Mouse (Mus musculus): Measurements from ENCODE around the gene Skap1.
A peak's percentile ranks its signal among the peaks of the same experiment; 100 is the strongest.
"Not testable (repeated sequence)": the region's sequence is repeated elsewhere in the genome, so short reads cannot be mapped to it uniquely, and the experiment has no call there.

The Skap1 gene

DNA sequence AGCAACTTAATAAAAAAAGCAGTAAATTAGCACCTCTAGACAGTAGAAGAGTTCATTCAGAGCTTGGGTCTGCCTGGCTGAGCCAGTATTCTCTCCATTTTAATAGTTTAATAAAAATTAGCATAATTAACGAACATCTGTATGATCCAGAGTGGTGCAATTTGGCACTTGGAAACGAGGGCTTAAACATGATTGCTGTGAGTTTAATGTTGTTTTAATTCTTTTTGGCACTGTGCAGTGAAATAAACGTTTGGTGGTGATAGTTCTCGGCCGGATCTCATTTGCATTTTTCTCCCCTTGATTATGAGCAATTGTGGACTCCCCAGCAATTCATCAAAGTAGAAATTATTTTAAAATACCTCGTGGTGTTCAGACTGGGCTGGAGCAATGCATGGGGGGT, 282.3 kb downstream of the Skap1 start:
- no peak for DNase-seq (ENCODE audit: low spot score)

DNA sequence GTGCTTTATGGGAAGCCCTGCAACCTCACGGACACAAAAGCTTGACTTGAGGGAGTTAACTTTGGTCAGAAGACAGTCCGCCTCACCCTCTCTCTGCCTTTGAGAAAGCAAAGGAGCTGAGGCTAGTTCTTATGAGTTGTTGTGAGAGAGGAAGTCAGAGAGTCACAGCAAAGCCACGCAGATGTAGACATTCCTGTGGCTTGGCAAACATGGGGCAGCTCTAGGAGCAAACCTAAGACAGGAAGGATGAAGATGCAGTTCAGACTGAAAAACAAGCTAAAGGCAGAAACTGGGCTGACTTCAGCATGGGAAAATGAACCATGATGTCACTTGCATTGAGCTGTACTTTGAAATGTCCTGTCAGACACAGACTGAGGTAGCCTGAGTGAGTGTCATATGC, 283.2 kb downstream of the Skap1 start:
- no peak for DNase-seq (ENCODE audit: low spot score)

DNA sequence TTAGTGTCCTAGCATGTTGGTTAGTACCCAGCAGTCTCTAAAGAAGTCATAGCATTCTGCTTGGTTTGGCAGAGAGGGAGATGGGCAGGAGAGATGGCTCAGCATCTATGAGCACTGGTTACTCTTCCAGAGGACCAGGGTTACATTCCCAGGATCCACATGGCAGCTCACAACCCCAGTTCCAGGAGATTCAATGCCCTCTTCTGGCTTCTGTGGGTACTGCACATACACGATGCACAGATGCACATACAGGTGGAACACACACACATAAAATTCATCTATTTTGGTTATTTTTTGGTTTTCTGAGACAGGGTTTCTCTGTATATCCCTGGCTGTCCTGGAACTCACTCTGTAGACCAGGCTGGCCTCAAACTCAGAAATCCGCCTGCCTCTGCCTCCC, 290.9 kb downstream of the Skap1 start:
- DNase-seq (ENCODE audit: low spot score): no peak

- no peak for DNase-seq (ENCODE audit: low spot score)
Measured at GRCm38 (mm10) chr11:96757421-96757820, 293.0 kb downstream of the Skap1 start.

DNA sequence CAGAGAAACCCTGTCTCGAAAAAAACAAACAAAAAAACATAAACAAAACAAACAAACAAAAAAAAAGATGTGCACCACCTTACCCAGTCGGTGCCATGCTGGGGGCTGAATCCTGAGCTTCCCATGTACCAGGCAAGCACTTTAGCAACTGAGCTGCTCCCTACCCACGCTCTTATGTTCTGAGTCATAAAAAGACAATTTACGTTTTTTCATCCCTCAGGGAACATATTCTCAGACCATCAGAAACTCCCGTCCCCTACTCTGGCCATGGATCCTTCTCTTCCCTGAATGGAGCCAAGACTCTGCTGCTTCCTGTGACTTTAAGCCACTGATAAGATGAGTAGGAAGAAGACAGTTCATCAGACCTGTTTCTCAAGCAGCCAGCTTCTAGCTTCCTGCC, 294.0 kb downstream of the Skap1 start:
- no peak for DNase-seq (ENCODE audit: low spot score)

GRCm38 (mm10) chr11:96760042-96760441, 295.6 kb downstream of the Skap1 start:
- DNase-seq (ENCODE audit: low spot score): no peak

DNA sequence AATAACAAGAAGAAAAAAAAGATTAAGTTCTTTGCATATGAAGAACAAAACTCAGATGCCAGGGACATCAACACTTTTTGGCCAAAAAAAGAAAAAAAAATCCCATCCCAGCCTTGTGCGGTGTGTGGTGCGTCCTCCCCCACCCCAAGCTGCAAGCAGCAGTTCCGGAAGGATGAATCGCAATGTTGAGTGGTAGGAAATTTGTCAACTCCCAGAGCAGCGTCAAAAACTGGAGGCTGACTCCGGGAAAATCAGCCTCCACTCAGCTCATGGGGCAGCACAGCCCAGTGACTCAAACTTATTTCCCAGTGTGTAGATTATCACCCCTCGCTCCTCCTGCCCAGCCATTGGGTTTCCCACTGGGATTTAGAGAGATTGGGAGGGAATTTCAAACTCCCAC, 297.6 kb downstream of the Skap1 start:
- DNase-seq (ENCODE audit: low spot score): no peak

- DNase-seq (ENCODE audit: low spot score): no peak
Measured at GRCm38 (mm10) chr11:96762742-96763470, 298.5 kb downstream of the Skap1 start.

GRCm38 (mm10) chr11:96764511-96765350, 300.3 kb downstream of the Skap1 start:
- DNase-seq (ENCODE audit: low spot score): no peak

- DNase-seq (ENCODE audit: low spot score): no peak
Measured at GRCm38 (mm10) chr11:96765645-96766044, 301.3 kb downstream of the Skap1 start.

- no peak for DNase-seq (ENCODE audit: low spot score)
Measured at GRCm38 (mm10) chr11:96766555-96766954, 302.2 kb downstream of the Skap1 start.

- DNase-seq (ENCODE audit: low spot score): no peak
Measured at GRCm38 (mm10) chr11:96767096-96767495, 302.7 kb downstream of the Skap1 start.

DNA sequence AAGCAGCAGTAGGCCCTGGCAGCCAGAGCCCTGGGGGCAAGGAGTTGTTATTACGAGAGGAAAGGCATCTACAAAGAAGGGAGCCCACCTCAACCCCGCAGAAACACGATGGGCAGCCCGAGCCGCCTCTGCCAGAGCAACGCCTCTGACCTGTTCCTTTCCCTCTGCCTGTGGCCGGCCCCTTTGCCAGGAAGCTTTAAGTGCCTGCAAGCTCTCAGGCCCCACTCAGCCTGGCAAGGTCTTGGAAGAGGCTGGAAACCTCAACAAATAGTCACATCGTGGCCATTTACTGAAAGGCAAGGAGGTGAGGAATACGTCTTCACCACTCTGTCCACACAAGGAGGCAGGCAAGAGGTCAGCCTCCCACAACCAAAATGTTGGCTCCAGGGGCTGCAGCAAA, 303.8 kb downstream of the Skap1 start:
- DNase-seq (ENCODE audit: low spot score): no peak

GRCm38 (mm10) chr11:96771274-96771975, 307.0 kb downstream of the Skap1 start:
- no peak for DNase-seq (ENCODE audit: low spot score)

- no peak for DNase-seq (ENCODE audit: low spot score)
Measured at GRCm38 (mm10) chr11:96772413-96772812, 308.0 kb downstream of the Skap1 start.

- DNase-seq (ENCODE audit: low spot score): no peak
Measured at GRCm38 (mm10) chr11:96774536-96774935, 310.1 kb downstream of the Skap1 start.

- DNase-seq (ENCODE audit: low spot score): no peak
Measured at GRCm38 (mm10) chr11:96775063-96775462, 310.7 kb downstream of the Skap1 start.

DNA sequence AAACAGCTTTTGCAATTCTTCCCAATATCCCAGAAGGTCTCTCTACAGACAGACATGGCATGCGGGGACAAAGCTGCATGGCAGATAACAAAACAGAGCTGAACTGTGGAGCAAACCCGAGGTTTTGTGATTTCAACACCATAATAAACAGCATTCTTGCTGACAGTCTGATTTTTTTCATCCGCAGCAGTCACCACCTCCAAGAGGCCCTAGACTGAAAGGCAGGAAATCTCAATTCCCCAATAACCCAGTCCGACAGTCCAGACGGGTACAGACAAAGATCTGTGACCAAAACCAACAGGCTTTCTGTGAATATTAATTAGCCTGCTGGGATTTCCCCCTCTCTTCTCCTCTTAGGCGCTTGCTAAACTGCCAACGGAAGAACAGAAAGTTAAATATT, 311.3 kb downstream of the Skap1 start:
- DNase-seq (ENCODE audit: low spot score): no peak

DNA sequence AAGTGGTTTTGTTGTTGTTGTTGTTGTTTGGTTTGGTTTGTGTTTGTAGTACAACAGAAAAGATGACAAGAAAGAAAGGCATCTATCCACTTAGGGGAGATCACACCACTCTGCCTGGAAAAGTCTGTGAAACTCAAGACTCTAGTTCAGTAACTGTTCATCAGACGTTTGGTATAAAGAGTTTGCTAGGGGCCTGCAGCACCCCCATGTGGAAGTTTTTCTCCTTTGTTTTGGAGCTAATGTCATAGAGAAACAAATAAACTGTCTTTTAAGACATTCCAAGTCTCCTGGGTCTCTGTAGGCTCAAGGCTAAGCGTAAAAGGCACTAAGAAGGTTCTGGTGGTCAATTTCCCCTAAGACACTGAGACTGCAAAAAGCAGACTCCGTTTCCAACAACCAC, 311.7 kb downstream of the Skap1 start:
- DNase-seq (ENCODE audit: low spot score): no peak

DNA sequence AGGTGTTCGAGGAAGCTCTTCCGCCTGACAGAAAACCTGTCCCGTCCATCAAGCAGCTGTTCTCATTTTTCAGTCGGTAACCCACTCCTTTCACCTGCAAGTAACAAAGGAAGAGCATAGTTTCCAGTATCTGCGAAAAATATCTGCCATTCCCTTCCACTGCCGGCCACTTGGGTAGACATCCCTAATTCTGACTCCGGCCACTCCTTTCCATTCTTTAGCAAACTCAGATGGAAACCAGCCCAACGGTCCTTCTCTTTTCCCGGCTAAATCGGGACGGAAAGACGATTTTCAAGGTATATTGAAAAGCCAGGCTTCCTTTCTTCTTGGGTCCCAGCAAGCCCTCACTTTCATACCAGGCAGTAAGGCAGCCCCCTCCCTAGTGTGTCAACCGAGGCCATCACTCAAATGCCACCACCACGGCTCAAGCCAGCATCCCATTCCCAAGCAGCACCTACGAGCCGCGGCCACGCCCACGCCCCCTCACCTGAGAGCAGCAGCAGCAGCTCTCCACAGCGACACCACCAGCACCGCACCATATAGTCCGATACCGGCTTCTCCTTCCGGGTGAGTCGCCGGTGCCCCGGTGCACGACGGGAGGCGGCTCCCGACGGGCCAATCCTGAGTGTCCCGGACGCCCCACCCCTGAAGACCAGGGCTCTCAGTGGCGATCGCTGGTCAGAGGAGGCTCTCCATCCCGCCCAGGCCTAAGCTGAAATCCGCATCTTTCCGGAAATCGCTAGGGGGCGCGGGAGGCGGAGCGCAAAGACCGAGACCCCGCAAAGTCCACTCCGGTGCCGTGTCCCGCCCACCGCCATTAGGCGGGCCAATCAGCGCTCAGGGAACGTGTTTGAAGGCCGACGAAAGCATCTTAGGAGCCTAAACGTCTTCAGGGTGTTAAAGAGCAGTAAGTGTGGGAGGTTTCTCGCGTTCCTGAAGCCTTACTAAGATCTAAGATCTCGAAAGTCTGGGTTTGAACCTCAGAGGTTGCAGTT, 312.9 kb downstream of the Skap1 start, which contains the start of gene Snx11:
Snx11 (minus strand) TSS at position 592 of the 995 bp plus-strand sequence.
- DNase-seq (ENCODE audit: low spot score): peak; percentile 99

GRCm38 (mm10) chr11:96778061-96778627, 313.8 kb downstream of the Skap1 start:
- DNase-seq (ENCODE audit: low spot score): not testable (repeated sequence)

All from ovary, adult 18-20 months (tissue).